Mouse (Mus musculus): ENCODE results near the gene Yjefn3.

Yjefn3 gene

DNA sequence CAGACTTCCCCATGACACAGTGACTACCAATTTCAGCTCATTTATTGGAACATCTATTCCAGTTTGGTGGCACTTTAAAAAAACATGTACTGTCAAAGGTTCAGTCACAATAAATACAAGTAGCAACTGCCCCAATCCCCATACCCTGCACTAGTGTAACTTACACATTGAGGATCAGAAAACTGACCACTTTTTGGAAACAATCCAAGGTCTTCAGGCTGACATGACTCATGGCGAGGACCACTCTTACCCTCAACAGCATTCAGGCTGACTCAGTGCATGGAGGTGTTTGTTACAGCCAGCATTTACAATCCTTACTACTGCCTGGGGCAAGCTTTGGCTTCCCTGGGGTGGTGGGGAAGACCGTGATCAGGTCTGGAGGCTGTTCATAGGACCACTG, 4.6 kb upstream of the Yjefn3 start:
- DNase-seq (ENCODE audit: low read depth) = no peak

- DNase-seq (ENCODE audit: low read depth) = no peak
These were observed 3.7 kb upstream of the Yjefn3 start for GRCm38 (mm10) chr8:69906260-69906659.

DNA sequence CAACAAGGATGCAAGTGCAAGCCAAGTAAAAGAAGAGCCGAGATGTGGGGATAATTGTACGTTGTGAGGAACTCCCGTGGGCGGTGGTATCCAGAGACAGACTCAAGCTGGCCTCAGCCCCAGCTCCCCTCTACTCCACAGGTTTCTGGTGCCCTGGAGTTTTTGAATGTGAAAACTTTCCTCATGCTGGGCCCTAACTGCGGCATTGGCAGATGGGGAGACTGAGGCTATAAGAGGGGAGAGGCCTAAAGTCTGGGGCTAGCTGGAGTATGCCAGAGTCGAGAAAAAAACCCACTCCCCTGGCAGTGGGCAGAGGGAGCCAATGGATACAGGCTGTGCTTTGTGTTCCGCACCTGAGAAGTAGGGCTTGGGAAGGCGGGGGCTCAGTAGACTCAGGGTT, 1.6 kb upstream of the Yjefn3 start:
- DNase-seq (ENCODE audit: low read depth) = no peak

GRCm38 (mm10) chr8:69903063-69903542, 591 bp upstream of the Yjefn3 start:
- peak; percentile 100 for DNase-seq (ENCODE audit: low read depth)

GRCm38 (mm10) chr8:69901484-69902162, 889 bp downstream of the Yjefn3 start:
- DNase-seq (ENCODE audit: low read depth) = peak; percentile 99

DNA sequence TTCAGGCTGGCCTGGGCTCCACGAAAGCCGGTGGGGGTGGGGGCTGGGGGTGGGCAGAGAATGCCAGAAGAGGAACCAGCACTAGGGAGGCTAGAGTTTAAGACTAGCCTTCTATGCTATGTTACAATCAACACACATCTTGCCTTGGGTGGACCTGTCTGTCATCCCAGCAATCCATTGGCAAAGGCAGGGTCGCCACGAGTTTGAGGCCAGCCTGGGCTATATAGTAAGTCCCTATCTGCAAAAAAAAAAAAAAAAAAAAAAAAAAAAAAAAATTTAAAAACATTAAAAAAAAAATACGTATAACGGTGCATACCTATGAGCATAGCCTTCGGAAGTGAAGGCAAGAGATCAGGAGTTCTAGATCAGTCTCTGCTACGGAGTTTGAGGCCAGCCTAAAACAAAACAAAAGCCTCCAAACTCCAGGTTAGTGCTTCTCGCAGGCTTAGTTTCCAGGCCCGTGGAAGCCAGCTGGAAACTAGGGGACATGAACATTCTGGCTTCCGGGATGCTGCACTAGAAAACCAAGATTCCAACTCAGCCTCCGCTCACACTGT, 1.5 kb downstream of the Yjefn3 start:
- peak; percentile 25 for DNase-seq (ENCODE audit: low read depth)

GRCm38 (mm10) chr8:69899876-69900275, 2.6 kb downstream of the Yjefn3 start:
- no peak for DNase-seq (ENCODE audit: low read depth)

DNA sequence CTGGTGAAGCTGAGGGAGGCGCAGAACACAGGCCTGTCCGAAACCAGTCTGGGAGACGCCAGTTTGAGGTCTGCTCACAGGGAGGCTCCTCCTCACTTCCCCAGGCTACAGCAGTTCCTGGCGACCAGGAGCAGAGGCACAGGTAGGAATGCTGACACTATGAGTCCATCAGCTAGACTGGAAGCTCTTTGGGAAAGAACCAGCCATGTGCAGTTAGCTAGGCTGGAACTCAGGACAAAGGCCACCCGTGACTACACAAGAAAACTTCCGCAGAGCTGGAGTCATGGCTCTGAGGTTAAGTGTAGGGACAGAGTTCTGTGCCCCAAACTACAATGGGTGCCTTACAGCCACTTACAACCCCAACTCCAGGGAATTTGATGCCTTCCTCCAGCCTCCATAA, 4.7 kb downstream of the Yjefn3 start:
- no peak for DNase-seq (ENCODE audit: low read depth)

GRCm38 (mm10) chr8:69895772-69896451, 6.6 kb downstream of the Yjefn3 start:
- DNase-seq (ENCODE audit: low read depth) = no peak

DNA sequence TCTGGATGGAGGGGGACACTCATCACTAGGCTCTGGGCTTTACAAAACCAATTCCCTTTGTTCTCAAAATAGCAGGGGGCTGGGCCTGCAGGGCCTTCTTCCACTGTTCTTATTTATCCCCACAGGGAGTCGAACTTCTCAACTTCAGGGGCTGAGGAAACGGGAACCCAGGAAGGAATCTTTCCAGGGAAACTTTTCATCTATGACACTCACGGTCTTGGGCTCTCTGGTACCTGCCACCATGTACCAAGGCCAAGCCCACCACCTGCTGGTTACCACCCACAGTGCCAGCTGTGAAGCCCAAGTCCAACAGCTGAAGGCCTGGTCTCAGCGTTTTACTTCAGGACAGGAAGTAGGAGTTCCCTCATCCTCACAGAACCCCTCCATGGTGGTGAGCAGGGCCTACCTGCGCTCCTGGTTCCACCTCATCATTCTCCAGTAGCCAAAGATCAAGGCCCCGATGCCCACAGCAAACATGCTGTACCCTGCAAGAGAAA, 7.6 kb downstream of the Yjefn3 start:
- DNase-seq (ENCODE audit: low read depth) = no peak

DNA sequence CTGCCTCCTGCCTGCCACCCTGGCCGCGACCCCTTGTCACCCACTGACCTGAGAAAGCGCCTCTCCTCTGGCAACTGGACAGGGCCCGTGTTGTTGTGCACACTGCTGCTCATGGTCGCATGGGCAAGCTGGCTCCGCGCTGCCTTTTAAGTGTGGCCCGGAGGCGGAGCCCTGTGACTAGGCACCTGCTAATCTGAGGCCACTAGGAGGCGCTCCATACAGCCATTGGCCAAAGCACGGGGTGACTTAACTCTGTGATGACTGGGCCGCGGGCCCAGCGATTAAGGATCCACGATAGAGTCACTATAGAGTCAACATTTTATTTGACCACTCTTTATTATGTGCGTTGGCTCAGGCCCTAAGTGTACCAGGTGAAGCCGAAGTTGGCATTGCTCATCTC, 8.6 kb downstream of the Yjefn3 start:
- DNase-seq (ENCODE audit: low read depth) = peak; percentile 72

DNA sequence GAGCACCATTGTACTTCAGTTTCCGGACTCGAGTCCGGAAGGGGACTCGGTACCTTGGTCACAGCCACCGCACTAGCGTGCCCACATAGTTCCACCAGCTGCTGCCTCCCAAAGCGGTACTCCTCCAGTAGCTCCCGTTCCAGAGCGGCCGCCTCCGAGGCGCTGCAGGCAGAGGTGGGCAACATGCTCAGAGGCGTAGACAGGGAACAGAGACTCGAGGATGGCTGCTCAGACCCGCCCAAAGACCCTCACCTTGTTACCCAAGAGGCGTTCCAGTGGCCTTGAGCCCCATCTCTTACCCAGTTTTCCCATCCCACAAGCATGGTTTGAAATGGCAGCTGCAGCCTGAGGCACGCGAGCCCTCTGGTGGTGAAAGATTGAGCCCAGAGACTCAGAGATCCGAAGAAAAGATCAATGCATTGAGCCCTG, 11.7 kb downstream of the Yjefn3 start:
- peak; percentile 58 for DNase-seq (ENCODE audit: low read depth)

- DNase-seq (ENCODE audit: low read depth) = no peak
These were observed 13.6 kb downstream of the Yjefn3 start for GRCm38 (mm10) chr8:69888902-69889301.

- no peak for DNase-seq (ENCODE audit: low read depth)
These were observed 14.2 kb downstream of the Yjefn3 start for GRCm38 (mm10) chr8:69888244-69888866.

DNA sequence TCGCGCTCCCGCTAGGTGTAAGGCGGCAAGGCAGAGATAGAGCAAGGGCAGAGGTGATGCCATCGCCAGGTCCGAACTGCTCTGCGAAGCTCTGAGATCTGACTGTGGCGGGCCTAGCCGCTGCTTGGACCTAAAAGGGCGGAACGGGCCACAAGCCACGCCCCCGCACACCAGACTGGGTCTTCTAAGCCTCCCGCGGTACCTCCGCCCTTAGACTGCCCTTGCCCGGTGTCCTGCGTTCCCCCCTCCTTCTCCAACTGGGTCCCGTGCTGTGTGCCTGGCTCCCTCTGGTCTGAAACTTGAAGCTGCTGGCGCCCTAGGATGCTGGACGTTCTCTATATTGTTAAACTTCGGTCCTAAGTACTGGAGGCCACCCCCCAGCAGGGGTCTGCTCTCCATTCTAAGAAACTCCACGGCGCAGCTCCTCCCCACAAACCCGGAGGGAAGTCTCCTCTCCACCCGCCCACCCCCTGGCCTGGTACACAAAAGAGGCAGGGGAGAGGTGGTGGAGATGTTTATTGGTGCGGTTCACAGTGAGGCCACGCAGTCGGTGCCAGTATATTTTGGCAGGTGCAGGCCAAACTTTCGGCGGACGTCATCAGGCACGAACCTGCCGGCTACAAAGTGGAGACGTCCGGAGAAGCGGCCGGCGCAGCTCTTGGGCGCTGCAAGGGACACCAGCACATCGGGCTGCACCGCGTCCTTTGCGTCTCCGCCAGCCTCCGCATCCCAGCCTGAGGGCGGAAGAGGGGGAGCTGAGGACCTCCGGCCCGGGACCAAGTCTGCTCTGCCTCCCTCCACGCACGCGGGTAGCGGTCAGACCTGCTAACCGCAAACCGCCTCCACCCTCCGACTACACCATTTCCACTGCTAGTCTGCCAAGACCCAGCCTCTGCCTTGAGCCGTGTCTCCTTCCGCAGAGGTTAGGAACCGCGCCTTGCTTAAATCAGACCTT, 14.9 kb downstream of the Yjefn3 start, which contains the start of gene Cilp2:
TSS of gene Cilp2 (minus strand) at position 399 of the 955 bp plus-strand sequence.
- DNase-seq (ENCODE audit: low read depth) = peak; percentile 44

DNA sequence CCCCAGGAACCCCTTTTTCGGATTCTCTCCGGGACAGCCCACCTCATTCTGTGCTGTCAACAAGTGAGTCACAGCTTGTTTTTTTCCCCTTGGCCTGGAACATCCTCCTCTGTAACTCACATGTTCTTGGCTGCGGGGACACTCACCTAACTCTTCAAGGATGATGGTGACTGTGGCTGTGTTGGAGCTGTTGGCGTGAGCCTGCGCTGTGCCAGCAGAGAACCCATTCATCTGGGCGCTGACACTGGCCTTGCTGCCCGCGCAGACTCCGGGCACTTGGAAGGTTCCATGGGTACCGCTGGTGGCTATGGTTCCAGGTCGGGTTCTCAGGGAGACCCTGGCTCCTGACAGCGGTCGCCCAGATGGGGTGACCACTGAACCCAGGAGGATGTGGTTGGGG, 18.4 kb downstream of the Yjefn3 start:
- no peak for DNase-seq (ENCODE audit: low read depth)

GRCm38 (mm10) chr8:69882833-69883600, 19.5 kb downstream of the Yjefn3 start:
- no peak for DNase-seq (ENCODE audit: low read depth)

DNA sequence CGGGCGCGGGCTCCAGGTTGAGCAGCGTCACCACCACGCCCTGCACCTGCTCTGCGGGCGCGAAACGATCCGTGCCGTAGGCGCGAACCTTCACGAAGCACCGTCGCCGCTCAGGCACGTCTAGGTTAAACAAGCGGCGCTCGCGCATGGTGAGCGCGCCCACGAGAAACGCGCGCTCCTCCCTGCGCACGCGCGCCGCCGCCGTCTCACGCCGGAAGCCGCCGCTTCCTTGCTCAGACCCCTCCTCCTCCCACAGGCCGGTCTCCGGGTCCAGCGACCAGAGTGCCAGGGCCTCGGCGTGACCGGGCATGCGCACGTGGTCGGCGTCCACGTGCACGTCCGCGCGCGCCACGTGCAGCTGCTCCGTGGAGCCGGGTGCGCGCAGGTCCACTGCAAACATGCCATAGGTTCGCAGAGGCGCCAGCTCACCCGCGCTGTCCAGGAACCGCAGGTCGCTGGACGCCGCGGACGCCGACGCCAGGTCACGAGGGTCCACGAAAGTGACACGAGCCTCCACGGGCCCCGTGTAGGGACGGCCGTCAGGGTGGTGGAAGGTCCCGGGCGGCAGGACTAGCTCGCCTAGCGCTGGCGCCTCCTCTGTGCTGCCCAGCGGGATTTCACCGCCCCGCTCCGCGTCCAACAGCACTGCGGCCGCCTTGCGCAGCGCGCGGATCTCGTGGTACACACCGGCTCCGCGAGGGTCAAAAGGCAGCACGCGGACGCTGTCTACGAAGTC, 20.3 kb downstream of the Yjefn3 start:
- no peak for DNase-seq (ENCODE audit: low read depth)

- no peak for DNase-seq (ENCODE audit: low read depth)
These were observed 21.1 kb downstream of the Yjefn3 start for GRCm38 (mm10) chr8:69881261-69881865.

Data from NIH3T3 (cell line).